28 mouse cellular contexts compared by ENCODE assay signal in genomic region chr12:107596236-107596635, GRCm38 (mm10).
"Had no signal": no experiment of that assay in that cellular context is flagged by ENCODE, and none has a peak within 500 bp of the region (broad histone marks: within the 10 kb centered on the region; RNA-seq: fewer than 3 reads in every experiment).

No protein-coding gene starts in this region.

- H3K27me3 ChIP-seq: embryonic facial prominence, embryonic 12.5 days; embryonic facial prominence, embryonic 13.5 days; embryonic facial prominence, embryonic 15.5 days; forebrain, embryonic 12.5 days; forebrain, embryonic 13.5 days; forebrain, embryonic 15.5 days had no signal

- H3K9me3 ChIP-seq: embryonic facial prominence, embryonic 10.5 days; embryonic facial prominence, embryonic 12.5 days; embryonic facial prominence, embryonic 13.5 days; embryonic facial prominence, embryonic 15.5 days; forebrain, embryonic 10.5 days; forebrain, embryonic 12.5 days; forebrain, embryonic 13.5 days; forebrain, embryonic 15.5 days had no signal

- H3K4me2 ChIP-seq: embryonic facial prominence, embryonic 12.5 days; embryonic facial prominence, embryonic 13.5 days; embryonic facial prominence, embryonic 15.5 days; forebrain, embryonic 12.5 days; forebrain, embryonic 13.5 days; forebrain, embryonic 15.5 days had no signal

- H3K9ac ChIP-seq: embryonic facial prominence, embryonic 12.5 days; embryonic facial prominence, embryonic 13.5 days; embryonic facial prominence, embryonic 15.5 days; forebrain, embryonic 12.5 days; forebrain, embryonic 13.5 days; forebrain, embryonic 15.5 days; forebrain, postnatal 0 days had no signal

- DNase-seq: cerebellum, adult 2 months; cerebellum, adult 8-10 months; cerebellum, adult 9-10 months; cerebellum, adult 9-11 months; cerebellum, postnatal 10 days; cerebellum, postnatal 14 days; cerebellum, postnatal 25 days; cerebellum, postnatal 36 days; embryo, embryonic 11 days; forebrain, postnatal 0 days; gastrocnemius, adult 2 months; gastrocnemius, postnatal 10 days; gastrocnemius, postnatal 14 days; gastrocnemius, postnatal 25 days; gastrocnemius, postnatal 36 days; heart, adult 18-20 months; heart, adult 2 months had no signal

- ATAC-seq: forebrain, embryonic 13.5 days; forebrain, embryonic 14.5 days; forebrain, embryonic 15.5 days; forebrain, embryonic 16.5 days; forebrain, postnatal 0 days had no signal

- H3K27ac ChIP-seq: embryonic facial prominence, embryonic 10.5 days; embryonic facial prominence, embryonic 12.5 days; embryonic facial prominence, embryonic 13.5 days; embryonic facial prominence, embryonic 15.5 days; forebrain, embryonic 10.5 days; forebrain, embryonic 12.5 days; forebrain, embryonic 13.5 days; forebrain, embryonic 15.5 days; gastrocnemius, adult 2 months; heart, adult 2 months had no signal

- H3K4me3 ChIP-seq: embryonic facial prominence, embryonic 10.5 days; embryonic facial prominence, embryonic 12.5 days; embryonic facial prominence, embryonic 13.5 days; embryonic facial prominence, embryonic 15.5 days; erythroblast, embryonic 14.5 days; forebrain, embryonic 10.5 days; forebrain, embryonic 12.5 days; forebrain, embryonic 13.5 days; forebrain, embryonic 15.5 days; gastrocnemius, adult 2 months; heart, adult 2 months had no signal

- H3K4me1 ChIP-seq: embryonic facial prominence, embryonic 10.5 days; embryonic facial prominence, embryonic 12.5 days; embryonic facial prominence, embryonic 13.5 days; embryonic facial prominence, embryonic 15.5 days; forebrain, embryonic 10.5 days; forebrain, embryonic 12.5 days; forebrain, embryonic 13.5 days; forebrain, embryonic 15.5 days had no signal

- H3K36me3 ChIP-seq: embryonic facial prominence, embryonic 10.5 days; embryonic facial prominence, embryonic 12.5 days; embryonic facial prominence, embryonic 13.5 days; embryonic facial prominence, embryonic 15.5 days; forebrain, embryonic 10.5 days; forebrain, embryonic 12.5 days; forebrain, embryonic 15.5 days had no signal
